Mouse (Mus musculus): ENCODE measurements at regions not wholly inside any gene's neighbourhood (a gene's known extent, or its start where the extent isn't known, plus 50 kb on each side); places are given as distances from the start of the nearest gene placed in this dataset.
"Not testable (repeated sequence)": the region's sequence is repeated elsewhere in the genome, so short reads cannot be mapped to it uniquely, and the experiment has no call there.

DNA sequence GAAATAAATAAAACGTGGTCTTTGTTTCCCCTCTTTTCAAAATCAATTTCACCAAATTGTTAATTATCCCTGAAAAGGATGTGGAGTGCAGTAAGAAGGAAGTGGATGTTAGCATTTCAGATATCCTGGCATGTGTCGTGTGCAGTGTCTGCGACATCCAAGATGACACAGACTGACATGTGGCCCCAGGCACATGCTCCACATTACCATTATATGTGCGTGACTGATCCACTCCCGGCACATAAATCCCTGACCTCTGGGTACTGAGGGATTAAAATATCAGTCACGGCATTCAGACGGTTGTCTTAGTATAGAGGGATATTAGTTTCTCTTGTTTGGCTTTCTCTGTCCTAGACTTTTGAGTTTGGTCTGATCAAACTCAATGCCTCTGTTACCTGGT is 168.0 kb upstream of the Slc25a13 start:
- DNase-seq: no peak

DNA sequence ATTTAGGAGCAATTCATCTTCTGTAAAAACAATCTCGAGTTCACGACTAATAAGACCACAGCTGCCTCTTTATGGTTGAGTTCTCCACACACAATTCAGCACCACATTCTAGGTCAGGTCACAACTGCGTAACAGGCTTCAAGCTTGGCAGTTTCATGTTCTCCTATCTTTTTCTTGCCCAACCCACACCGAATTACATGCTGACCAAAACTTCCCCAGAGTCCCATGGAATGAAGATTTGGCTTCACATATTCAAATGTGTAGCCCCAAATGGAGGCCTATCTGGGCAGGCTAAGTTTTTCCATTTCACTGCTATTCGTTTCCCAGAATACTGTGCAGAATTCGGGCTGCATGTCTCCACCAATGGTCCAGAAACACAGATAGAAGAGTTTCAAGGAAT is 167.5 kb upstream of the Slc25a13 start:
- no peak for DNase-seq

DNA sequence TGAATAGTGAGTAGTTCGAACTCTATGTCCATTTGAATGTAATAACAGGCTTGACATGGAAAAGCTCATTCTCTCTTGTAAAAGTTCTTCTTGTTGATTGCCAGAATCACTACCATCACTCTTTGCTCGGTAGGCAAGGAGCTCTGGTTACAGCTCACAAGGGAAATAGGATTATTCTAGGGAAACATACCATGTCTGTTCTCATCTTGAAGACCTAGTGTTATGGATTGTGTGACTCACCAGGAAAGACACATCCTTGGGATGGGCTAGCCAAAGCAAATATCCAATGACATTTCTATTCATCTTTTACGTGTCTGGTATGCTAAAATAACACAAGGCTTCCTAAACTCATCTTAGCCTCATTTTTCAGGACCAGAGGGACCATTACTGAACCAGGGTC is 155.4 kb upstream of the Slc25a13 start:
- no peak for DNase-seq

DNA sequence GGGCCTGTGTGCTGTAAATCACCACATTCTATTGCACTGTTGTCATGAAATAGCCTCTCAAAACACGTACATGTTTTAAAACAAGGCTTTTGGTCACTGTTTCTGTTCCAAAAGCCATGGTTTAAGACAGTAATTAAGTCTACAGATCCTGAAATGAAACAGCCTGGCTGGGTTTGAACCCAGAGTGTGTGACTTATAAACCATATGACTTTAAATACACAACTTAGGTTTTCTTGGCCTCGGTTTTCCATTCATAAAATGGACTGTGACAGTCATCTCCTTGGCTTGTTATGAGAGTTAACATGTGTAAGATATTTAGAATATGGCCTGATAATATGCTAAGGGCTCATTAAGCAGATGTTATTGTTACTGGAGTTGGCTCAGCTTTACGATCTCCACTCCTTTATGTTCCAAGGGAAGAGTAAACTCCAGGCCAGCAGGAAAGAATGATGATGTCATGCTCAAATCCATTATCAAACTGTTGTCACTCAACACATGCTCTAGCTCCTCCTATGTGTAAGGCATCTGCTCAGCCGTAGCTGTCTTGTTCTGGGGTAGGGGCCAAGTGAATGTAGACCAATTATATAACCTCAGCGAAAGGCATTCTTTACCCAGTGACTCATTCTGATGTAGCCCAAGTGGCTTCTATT is 154.6 kb upstream of the Slc25a13 start:
- no peak for DNase-seq

DNA sequence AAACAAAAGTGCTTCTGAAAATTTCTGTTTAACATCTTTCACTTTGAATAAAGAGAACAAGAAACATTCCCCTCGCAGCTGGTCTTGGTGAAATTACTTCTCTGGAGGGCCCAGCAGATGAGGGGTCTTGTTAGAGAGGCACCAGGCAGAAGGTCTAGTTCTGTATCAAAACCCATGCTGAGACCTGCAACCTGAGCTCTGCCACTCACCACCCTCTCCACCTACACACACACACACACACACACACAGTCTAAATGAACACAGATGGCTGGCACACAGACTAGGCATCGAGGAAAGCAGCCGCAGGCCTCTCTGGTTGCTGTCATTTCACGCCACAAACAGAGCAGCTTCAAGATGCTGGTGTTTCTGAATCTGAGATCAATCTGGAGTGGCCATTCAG is 147.1 kb upstream of the Slc25a13 start:
- DNase-seq: no peak

DNA sequence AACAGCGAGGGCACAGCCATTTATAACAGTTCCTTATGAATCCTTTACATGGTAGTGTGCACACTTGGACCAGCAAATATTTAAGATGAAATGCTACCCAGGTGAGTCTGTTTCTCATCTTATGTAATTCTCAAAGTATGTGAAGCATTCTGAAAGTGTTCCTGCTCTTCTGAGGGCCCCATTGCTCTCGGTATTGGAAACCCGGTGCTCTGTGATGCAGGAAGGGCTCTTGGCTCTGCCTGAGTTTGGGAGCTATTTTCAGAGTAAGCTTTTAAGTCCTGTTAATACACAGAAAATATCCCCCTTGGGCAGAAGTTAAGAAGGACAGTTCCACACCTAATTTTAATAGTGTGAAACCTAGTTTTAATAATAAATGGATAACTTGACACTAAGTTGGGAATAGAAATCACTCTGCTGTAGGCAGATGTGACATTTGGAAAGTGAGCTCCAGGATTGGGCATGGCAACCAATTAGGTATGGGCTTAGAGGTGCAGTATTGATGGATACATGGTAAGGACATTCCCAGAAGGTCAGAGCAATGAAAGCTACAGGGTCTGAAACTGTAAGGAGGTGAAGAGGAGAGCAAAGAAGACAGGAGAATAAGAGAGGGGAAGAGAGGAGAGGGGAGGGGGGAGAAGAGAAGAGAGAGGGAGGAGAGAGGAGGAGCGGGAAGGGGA is 145.8 kb upstream of the Slc25a13 start:
- DNase-seq: no peak

DNA sequence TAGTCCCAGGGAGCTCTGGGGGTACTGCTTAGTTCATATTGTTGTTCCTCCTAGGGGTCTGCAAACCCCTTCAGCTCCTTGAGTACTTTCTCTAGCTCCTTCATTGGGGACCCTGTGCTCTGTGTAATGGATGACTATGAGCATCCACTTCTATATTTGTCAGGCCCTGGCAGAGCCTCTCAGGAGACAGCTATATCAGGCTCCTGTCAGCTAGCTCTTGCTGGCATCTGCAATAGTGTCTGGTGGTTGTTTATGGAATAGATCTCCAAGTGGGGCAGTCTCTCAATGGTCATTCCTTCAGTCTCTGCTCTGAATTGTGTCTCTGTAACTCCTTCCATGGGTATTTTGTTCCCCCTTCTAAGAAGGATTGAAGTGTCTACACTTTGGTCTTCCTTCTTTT is 144.2 kb upstream of the Slc25a13 start:
- DNase-seq: not testable (repeated sequence)

DNA sequence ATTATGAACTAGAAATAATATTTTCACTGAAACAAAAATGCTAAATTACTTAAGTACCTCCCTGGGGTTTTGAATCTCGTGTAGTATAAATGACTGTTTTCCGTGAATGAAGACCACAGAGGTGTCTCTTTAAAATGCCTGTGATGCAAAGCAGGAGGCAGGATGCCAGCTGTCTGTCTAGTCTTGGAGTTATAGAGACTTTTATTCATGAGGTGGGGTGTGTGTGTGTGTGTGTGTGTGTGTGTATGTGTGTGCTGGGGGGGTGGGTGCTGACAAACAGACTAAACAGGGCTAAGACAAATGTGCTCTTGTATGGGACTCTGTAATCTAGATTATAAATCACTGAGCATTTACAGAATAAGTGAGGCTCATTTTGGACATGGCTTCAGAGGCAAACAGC is 140.5 kb upstream of the Slc25a13 start:
- no peak for DNase-seq

DNA sequence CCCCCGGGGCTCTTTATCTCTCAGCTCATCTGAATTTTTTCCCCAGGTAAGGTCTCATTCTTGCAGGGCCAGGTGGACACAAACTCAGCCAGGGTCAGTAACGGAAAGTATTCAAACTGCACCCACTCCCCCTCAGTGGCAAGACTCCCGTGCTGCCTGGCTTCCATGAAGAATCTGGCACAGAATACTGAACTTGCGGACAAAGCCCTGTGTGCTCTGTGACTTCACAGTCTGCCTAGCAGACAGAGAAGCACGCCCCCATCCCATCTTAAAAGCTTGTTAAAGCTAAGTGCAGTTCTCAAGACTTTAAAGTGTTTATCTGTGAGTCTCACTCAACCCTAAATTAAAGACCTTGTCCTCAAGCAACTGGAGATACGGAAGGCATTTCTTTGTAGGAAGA is 140.0 kb upstream of the Slc25a13 start:
- DNase-seq: no peak

DNA sequence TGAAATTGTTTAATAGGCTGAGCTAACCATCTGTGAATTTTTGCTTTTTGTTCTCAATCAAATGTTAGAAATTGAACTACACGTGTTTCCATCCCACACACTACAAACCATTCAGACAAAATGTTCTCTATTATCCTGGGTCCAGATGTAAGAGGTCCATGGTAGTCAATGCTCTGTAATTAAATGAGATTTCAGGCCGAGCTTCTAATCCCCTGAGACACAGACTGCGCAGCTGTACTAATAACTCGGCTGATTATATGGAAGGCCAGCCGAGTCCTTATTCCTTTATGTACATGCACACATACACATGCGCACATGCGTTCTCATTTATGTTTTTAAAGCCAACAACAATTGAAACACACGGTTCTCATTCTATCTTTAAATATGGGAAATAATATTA is 118.3 kb upstream of the Slc25a13 start:
- DNase-seq: no peak

DNA sequence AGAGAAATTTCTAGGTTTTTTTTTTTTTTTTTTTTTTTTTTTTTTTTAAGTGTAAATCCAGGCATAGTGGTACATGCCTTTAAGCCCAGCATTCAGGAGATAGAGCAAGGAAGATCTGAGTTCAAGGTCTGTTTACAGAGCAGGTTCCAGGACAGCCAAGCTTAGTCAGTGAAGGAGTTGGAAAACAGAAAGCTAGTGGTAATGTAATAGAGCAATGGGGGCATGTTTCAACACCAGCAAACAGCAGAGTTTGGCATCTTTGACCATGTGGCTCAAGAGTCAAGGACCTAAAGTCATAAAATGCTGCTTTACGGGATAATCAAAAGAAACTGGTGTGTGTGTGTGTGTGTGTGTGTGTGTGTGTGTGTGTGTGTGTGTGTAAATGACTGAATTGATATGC is 113.3 kb upstream of the Slc25a13 start:
- no peak for DNase-seq

DNA sequence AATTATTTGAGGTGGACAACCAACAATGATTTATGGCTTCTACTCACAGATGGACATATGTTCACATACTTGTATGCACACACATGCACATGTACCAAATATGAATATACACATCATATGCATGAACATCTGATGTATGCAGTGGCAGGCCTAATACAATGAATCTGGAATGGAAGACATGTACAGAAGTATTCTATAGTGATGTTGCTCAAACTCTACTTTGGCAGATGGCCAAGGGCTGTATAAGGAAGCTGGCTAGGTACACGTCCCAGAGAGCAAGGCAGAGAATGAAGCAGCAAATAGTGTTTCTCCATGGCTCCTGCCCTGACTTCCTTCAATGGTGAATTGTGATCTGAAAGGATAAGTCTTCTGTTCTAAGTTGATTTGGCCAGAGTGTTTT is 108.5 kb upstream of the Slc25a13 start:
- DNase-seq: no peak

DNA sequence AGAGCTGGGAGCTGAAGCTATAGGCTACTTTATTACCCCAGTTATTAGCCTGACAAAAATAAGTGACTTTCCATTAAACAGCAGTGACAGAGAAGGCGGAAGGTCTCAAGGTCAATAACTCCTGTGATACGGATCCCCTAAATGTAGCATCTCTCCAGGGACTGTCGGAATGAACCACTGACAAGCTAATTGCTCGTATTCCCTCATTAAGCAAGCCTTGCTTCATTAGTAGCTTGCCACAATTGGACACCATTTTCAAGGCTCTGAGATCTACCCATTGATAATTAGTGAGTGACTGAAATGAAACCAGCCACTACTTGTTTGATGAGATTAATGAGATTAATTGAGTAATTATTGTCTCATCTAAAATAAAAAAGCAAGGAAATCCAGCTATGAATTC is 99.8 kb upstream of the Slc25a13 start:
- DNase-seq: no peak

DNA sequence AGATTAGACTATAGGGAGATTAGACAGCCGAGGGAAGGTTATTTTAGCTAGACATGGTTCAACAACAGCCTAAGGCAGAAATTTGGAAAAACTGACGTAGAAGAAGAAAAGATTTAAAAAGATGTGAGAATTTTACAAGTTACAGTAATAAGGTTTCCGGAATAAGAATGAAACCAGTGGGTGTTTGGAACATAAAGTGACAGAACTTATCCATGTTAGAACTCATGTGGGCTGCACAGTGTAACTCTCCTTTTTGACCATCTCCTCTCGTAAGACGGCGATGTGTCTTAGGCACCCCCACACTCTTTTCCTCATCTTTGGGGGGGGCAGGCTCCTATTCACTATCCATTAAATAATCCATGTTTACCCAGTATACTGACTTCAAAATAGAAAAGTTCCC is 96.2 kb upstream of the Slc25a13 start:
- no peak for DNase-seq

DNA sequence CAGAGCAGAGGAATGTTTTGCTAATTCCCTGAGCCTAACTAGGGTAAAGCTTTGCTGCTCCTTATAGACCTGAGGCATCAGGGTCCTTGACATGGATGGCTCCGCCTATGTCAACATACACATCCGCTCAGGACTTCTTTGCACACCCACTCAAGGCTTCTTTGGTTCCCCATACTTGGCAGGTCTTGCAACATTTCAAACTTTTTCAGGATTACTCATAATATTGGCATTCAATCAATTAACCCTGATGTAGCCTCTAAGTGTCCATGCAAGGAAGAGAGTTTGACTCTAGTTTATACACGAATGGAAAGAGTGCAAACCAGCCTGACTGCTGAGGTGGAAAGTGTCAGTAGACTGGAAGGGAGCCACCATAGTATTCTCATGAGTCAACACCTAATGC is 93.2 kb upstream of the Slc25a13 start:
- DNase-seq: no peak

DNA sequence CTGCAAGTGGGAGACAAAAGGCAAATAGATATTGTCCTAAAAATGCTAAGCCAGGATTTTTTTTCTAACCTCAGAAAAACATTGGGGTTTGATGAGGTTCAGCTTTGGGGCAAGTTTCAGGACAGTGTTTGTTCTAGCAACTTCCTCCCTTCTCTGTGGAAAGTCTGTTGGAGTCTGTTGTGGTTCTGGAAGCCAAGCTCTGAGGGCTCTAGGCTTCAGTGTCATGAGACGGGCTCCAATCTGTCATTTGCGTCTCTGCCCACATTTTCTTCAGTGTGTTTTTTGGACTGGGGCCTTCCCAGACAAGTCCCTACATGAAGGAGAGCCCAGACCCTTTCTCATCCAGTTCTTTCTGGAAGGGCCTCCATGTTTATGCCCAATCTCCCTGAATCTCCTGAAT is 90.6 kb upstream of the Slc25a13 start:
- no peak for DNase-seq

DNA sequence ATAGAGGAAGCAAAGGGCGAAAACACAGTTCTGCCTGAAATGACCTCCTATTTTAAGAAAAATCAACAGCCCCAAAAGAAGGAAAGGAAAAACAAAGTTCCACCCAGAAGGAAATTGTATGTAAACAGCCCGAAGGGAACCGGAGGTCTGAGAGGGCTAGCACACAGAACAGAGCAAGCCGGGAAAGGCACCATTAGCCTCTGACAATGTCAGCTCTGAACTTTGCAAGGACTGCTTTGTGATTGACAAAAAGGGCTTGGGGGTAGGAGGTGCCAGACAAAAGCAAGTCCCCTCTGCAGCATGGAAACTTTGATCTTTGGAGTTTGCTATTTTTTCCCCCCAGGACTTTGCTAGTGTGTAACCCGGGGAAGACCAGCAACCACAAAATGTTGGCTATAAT is 86.8 kb upstream of the Slc25a13 start:
- no peak for DNase-seq

DNA sequence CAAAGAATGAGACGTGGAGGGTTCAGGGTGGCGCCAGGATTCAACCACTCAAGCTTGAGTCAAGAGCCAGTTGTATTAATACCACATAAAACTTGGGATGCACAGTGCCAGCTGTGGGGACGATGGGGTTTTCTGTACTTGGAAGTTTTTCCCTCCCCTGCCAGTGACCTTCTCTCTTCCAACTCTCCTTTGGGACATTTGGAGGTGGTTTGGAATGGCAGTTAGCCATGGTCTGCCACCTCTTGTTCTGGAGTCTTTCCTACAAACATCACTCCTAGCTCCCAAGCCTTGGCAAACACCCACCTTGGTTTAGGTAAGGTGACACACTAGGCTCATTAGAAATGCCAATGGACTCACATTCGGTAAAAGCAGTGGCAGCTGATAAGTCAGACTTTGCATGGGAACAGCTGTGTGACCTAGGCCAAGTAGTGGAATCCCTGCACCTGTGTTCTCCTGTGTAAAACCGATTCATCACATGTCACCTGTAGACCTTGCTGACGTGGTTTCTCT is 84.1 kb upstream of the Slc25a13 start:
- DNase-seq: no peak

DNA sequence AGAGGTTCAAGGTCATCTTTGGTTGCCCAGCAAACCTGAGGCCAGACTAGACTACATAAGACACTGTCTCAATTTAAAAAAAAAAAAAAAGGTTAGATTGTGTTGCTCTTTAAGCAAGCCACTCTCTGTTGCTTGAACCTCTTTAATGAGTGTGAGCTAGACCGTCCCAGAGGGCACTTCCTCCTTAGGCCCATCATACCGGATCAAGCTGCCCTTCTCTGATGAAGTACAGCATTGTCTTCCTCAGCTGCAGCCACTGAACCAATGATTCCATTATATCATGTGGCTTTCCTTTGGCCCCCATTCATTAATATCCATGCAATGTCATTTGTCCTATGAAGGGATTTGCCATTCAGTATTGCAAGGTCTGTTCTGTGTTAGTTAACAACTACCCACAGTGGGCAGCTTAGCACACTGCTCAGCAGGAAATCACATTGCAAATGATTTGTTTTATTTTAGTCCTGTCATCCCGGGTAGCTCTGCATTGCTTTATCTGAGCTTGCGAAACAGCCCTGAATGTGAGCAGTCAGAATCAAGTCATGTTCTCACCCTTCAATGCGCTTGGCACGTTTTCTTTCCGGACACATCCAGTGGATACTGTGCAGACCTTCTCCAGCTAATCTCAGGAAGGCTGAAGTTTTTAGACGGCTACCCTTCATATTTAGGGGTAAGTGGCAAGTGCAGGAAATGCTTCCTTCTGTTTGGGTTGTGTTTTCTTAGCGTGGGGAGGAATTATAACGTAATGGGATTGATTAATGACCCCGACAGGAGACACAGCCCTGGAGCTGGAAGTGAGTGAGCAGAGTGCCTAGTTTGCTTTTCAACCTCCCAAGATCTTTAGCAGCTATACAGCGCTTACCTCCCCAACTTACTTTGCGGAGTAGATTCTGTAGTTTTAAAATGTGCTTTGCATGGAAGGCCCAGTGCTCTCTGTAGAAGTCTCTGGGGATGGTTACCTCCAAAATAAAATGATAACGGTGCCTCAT is 82.2 kb upstream of the Slc25a13 start:
- no peak for DNase-seq

DNA sequence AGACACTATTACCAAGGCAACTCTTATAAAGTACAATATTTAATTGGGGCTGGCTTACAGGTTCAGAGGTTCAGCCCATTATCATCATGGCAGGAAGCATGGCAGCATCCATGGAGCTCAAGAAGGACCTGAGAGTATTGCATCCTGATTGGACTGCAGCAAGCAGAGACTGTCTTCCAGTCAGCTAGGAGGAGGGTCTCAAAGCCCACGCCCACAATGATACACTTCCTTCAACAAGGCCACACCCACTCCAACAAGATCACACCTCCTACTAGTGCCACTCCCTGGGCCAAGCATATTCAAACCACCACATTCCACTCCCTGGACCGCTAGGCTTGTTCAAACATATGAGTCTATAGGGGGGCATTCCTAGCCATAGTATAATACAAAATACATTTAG is 78.6 kb upstream of the Slc25a13 start:
- not testable (repeated sequence) for DNase-seq

DNA sequence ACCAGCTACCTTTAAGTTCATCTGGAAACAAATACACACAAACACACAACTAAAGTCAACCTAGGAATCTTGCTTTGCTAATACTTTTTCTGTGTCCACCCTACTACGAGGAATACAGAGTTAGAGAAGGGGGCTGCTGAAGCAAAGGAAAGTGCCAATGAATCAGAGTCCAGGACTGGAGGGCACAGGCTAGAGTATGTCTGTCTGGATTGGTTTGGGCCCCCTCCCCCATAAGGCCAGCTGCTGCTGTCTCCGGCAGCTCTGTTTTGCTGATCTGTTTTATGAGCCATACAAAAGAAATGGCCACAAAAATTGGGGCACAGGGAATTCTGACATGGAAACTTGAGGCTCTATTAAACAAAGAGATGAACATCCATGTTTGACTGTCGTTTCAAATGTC is 74.8 kb upstream of the Slc25a13 start:
- no peak for DNase-seq

DNA sequence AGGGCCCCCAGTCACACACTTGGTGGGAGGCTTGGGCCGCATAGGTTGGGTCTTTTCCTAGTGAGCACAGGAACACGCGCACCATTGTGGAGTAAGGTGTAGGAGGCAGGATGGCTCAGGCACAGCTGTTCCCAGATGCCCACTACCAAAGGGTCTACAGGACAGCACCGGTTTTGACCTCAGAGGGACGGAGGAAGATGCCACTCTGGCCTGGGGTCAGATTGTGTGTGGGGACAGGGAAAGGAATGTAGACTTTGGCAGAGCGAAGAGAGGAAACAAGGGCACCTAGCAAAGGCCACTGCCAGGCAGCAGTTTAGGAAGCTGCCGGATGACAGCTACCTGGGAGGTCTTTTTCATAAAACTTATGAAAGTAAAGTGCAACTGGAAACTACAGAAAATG is 73.5 kb upstream of the Slc25a13 start:
- no peak for DNase-seq

DNA sequence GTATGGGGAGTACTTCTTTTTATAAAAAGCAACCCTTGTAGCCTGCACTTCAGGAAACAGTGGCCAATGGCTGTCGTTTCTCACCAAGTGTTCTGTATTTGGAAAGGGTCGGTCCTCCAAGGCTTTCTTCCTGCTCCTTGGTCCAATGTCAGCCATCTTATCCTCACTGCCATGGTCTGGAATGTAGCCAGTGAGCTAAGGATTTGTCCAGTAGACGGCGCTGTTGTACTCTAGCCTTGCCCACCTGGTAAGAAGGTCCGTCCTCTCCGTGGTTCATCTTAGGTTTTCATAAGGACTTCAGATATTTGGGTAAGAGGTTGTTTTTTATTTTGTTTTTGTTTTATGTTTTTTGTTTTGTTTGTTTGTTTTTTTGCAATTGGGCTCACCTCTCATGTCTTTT is 72.8 kb upstream of the Slc25a13 start:
- peak; percentile 27 for DNase-seq

All from cerebellum, adult 9-10 months (tissue).